Mouse (Mus musculus) olfactory bulb, adult 2 months (tissue): ENCODE data around the gene Ski.

Experiments used
- CTCF ChIP-seq: fragments of 200-500 bp; IDR thresholded peaks from 2 replicates; pipeline ENCODE4 v1.5.1; 2012; ENCODE audit warnings: low read depth, mild to moderate bottlenecking, low read length, moderate library complexity; ENCODE audit not compliant: insufficient read depth
- POLR2A ChIP-seq: fragments of 200-500 bp; IDR thresholded peaks from 2 replicates; pipeline ENCODE4 v1.6.1; 2012; ENCODE audit warnings: mild to moderate bottlenecking, low read depth, low read length, moderate library complexity; ENCODE audit not compliant: insufficient read depth

- TF ChIP-seq CTCF (no peak), POLR2A (no peak)
These were observed 6.1 kb upstream of the Ski start for GRCm38 (mm10) chr4:155228461-155228860.
